12 mouse cellular contexts compared by ENCODE assay signal in the genomic region with DNA sequence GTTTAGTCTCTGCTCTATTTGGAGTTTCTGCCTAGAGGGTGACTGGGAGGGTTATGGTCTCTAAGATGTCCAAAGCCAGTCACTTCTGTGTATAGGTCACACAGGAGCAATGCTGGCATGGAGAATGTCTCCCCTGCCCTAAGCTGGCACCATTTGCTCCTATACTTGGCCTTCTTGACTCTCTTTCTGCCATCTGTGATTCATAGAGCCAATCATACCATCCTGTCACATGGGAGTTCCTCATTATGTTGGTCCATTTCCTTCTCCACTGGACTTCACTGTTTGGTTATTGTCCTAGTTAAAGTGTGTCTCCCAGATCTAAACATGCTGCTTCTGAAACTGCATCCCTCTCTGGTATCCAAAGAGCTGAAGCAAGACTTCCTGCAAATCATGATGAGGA.
"Had no signal": no experiment of that assay in that cellular context is flagged by ENCODE, and none has a peak within 500 bp of the region (broad histone marks: within the 10 kb centered on the region; RNA-seq: fewer than 3 reads in every experiment).

No protein-coding gene starts in this region.

- H3K4me1 ChIP-seq: liver, embryonic 13.5 days; stomach, embryonic 15.5 days had no signal

- DNase-seq: layer of hippocampus, postnatal 36 days; liver, embryonic 13.5 days; lung, adult 2 months; lung, postnatal 14 days; midbrain, embryonic 14.5 days; right cerebral cortex, adult 18-20 months; right cerebral cortex, postnatal 25 days; spleen, adult 18-20 months; thymus, postnatal 25 days had no signal

- H3K4me3 ChIP-seq: left cerebral cortex, adult 2 months; liver, embryonic 13.5 days; stomach, embryonic 15.5 days had no signal

- H3K27ac ChIP-seq: left cerebral cortex, adult 2 months; liver, embryonic 13.5 days; stomach, embryonic 15.5 days had no signal

- H3K9ac ChIP-seq: liver, embryonic 13.5 days; stomach, embryonic 15.5 days had no signal

- H3K9me3 ChIP-seq: liver, embryonic 13.5 days; stomach, embryonic 15.5 days had no signal

- H3K36me3 ChIP-seq: liver, embryonic 13.5 days; stomach, embryonic 15.5 days had no signal

- H3K27me3 ChIP-seq: liver, embryonic 13.5 days; stomach, embryonic 15.5 days had no signal

- H3K4me2 ChIP-seq: liver, embryonic 13.5 days; midbrain, embryonic 11.5 days; stomach, embryonic 15.5 days had no signal
